Mouse (Mus musculus) Muller cell, postnatal 12 days (primary cell): ENCODE results near the gene Nhlh2.

Experiments
- DNase-seq: peaks from one replicate; pipeline ENCODE4 v3.0.0-alpha.2; 2015; ENCODE audit errors: inconsistent ontology term

Nhlh2 gene

DNA sequence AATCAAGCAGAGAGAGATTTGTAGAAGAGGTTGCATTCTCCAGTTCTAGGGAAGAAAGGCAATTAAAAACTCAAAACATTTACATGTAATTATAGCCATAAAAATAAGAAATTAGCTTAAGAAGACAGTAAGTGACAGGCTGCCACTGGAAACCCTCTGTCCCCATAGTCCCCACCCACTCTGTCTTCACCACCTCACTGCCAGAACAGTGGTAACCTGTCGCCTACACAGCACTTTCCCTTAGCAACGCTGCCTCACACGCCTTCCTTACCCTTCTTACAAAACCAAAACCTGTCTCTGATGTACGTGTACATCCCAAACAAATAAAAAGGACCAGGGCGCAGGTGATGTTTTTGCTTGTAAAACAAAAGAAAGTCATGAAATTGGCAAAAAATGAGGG, 15.8 kb downstream of the Nhlh2 start:
- no peak for DNase-seq

DNA sequence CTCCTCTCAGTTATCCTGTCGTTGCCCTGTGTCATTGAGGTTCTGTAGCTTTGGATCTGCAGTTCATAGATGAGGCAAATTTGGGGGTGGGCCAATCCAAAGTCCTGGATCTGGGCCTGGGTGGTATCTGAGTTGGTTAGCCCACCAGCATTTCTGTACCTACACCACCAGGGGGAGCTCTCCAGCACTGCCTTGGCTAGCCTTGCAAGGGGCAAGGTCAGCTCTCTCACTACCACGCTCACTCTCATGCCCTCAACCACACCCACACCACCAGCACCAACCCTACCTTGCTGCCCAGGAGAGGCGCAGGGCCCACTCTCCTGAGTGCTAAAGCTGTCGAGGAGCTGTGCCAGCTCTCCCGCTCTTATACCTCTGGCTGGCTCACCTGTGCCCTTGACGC, 18.0 kb downstream of the Nhlh2 start:
- no peak for DNase-seq

DNA sequence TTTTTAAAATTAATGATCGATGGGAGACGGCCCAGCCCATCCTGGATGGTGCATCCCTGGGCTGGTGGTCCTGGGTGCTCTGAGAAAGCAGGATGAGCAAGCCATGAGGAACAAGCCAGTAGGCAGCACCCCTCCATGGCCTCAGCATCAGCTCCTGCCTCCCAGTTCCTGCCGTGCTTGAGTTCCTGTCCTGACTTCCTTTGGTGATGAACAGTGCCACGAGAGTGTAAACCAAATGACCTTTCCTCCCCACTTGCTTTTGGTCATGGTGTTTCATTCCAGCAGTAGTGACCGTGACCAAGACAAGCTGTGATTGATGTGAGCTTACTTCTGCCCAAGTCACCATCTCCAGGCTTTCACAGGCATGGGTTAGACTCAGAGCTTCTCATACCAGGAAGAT, 27.9 kb downstream of the Nhlh2 start:
- no peak for DNase-seq

DNA sequence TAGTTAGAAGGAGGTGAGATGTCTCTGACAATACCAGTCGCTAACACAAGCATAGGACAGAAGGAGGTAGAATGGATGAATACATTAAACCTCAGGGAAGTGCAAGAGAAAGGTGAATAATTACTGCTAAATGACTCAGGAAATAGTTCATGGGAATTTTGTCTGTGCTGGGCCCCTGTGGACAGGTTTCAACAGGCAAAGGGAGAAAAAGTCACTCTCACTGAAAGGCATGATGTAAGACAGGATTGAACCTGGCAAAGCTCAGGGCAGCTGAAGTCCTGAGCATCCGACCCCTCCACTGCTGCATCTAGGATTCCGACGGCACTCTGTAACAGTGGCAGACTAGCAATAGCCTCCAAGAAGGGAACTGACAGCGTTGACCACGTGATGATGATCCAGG, 28.7 kb downstream of the Nhlh2 start:
- no peak for DNase-seq

DNA sequence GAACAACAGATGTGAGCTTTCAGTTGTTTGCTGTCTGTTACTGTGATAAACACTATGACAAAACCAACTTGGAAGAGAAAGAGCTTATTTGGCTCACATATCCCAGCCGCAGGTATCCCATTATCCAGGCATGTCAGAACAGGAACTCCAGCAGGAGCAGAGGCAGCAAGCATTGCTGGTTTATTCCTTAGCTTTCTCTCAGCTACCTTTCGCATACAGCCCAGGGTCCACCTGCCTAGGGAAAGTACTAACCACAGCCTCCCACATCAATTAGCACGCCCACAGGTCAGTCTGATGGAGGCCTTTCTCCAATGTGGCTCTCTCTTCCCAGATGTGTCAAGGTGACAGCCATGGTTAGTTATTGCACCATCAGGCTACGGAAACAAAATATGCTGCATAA, 31.8 kb downstream of the Nhlh2 start:
- DNase-seq = no peak

GRCm38 (mm10) chr3:102045071-102045470, 35.2 kb downstream of the Nhlh2 start:
- no peak for DNase-seq

DNA sequence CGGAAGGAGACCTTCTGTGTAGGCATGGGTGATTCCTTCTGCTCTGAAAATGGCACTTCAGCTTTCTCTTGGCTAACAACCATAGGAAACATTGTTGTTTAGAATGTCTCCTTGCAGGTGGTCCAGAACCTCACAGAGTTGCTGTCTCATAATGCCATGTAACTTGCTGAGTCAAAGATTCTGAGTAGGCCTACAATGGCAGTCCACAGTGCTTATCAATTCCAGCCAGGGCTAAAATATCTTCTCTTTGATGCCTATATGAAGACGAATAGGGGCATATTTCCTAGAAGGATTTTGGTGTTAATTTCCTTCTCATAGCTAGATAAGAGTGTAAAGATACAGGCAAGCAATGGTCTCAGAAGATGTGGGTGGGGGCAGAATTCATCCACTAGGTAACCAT, 37.7 kb downstream of the Nhlh2 start:
- DNase-seq = no peak

DNA sequence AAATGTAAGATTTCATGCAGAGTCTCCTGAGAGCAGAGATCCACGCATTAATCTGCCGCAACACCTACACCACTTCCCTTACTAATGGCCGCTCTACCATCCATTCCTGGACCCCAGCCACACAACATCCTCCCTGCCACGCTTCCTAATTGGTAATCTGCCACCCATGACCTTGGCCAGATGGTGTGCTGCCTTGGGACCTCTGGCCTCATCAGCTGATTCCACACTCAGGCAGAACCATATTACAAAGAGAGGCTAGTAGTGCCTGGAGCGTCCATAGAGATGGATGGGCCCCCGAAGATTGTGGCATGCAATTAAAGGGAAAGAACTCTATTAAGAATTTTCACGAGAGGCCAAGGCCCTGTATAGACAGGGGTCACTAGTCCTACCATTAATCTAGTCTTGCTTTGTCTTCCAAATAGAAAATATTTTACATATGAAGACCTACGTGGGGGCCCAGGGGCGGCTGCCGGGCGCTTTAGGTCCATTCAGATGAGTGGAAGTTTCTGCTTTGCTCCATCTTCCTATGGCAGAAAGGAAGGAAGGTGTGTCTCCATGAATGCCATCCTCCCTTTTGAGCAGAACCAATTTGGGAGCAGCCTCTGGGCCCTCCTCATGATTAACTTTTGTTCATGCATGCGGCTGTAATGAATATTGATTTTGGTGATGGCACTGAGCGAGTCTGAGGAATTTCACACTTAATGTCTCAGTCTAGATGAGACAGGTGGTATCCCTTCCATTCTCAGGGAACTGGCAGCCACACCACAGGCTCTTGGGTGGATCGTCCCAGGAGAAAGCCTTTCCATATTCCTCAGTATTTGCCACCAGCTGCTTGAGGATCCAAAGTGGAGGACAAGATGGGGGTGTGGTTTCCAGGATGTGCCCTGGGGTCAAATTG, 39.6 kb downstream of the Nhlh2 start:
- DNase-seq = no peak

DNA sequence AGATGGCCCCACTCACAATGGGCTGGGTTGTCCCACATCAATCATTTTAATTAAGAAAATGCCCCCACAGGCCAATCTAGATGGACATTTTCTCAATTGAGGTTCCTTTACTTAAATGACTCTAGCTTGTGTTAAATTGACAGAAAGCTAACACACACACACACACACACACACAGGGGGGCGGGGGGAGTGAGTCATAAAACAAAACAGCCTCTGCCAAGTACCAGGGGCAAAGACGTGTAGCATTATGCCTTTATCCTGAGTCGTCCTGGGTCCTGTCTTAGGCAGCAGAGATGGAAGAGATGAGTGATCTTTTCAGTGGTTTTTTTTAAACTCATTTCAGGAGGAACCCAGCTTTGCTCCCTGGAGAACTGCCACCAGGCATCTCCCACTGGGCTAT, 42.2 kb downstream of the Nhlh2 start:
- DNase-seq = peak; percentile 57

DNA sequence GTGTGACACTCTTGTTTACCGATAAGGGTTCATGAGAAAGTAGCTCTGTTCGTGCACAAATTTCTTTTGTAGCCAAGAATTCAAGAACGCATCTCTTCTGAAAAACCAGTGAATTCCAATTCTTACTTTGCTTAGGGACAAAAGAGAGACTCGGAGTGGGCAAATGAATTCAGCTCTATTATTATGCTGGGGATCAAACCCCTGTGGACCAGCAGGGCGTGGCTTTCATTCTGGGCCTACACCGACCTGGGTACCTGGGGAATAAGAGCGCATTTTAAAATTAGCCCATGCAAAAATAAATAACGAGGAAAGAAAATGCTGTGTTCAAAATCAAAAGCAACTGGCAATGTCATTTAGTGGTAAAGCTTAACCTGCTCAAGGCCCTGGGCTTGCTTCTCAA, 43.4 kb downstream of the Nhlh2 start:
- no peak for DNase-seq

DNA sequence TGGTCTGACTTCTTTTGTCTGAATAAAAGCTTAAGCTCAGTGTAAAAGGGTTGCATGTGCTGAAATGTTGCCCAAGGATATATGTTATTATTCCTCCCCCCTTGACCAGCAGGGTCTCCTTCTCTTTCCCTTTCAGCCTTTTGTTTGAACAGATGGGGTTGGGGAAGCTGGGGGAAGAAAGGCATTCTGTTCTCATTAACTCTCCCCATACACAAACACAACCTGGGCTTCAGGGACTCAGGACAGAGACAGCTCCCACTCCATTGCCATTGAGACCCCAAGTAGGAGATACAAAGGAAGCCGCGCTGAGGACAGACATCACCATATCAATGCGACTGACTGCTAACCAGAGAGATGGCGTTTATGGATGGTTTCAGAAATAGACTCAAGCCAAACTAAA, 46.0 kb downstream of the Nhlh2 start:
- no peak for DNase-seq

DNA sequence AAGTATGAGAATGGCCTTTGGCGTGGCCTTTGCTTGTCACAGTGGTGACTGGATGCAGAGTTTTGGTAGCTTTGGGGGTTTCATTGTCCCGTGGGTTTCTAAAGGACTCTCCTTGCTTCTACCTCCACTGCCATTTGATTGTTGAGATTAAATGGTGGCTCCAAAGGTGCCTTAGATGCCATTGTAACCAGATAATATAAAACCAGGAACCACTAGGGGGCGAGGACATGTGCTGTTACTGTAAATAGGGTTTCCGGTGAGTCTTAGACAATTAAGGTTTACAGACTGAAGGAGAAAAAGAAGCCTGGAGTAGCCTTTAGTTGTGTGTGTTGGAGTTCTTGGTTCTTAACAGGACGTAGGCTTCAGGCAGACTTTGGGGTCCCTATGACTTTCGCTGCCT, 50.2 kb downstream of the Nhlh2 start:
- DNase-seq = no peak

- DNase-seq = peak; percentile 33
Observed at GRCm38 (mm10) chr3:102061923-102062670, 52.2 kb downstream of the Nhlh2 start.

- no peak for DNase-seq
Observed at GRCm38 (mm10) chr3:102062671-102063010, 52.8 kb downstream of the Nhlh2 start.

DNA sequence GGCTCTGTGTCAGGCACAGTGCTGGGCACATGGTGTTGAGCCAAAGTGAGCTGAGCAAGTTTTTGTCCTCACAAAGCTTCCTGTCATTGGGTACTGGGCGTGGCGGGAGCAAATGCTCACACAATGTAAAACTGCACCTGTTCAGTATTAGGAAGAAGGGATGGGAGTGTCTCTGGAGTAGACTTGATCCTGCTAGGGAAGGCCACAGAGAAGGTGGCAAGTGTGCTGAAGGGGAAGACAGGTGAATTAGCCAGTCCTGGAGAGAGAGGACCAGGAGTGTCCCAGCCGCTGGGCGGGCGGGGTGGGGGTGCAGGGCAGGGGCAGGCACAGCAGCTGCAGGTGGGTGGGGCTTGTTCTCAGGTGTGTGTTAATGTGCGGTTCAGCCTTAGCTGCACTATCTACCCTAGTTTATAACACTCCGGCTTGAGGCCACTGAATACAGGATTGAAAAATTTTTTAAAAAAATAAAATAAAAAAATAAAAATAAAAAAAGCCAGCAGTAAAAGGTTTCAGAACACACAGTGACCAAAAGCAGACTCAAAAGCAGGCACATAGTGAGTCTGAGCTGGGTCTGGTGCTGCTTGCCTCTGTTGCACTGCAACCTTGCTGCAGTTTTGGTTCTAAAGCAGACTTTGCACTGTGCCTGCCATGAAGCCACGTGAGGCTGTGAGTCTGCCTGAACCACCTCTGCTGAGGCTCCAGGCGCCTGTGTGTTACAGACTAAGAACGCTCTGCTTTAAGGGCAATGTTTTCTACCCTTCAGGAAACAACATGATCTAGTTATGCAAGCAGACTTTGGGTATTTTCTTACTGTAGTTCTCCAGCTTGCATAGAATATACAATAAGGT, 53.6 kb downstream of the Nhlh2 start:
- no peak for DNase-seq

DNA sequence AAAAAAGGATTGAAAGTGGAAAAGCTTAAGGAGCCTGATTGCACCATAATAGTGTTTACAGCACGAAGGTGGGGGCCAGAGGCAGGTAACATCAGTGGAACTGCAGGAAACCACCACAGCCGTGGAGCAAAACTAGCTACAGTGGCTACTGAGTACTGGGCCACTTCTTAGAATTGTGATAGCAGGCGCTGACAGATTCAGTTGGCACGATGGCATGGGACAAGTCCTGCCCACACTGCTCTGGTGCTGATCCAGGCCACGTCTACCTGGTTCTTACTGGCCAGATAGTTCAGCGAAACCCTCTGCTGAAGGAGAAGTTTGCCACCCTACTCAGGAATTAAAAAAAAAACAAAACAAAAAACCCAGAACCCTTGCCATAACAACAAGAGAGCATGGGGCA, 54.7 kb downstream of the Nhlh2 start:
- no peak for DNase-seq
